Mouse (Mus musculus) liver, postnatal 0 days (tissue): Measurements from ENCODE around the gene Prkcb.

Experiments
- CTCF ChIP-seq: sonication (generic); IDR thresholded peaks from 2 replicates; pipeline ENCODE4 v1.5.1; 2016; ENCODE audit warnings: antibody characterized with exemption, low read depth
- EP300 ChIP-seq: IDR thresholded peaks from 2 replicates; pipeline ENCODE4 v1.6.1; 2016; ENCODE audit warnings: antibody characterized with exemption, low read depth, mild to moderate bottlenecking

GRCm38 (mm10) chr7:122487929-122488571 lies 199.5 kb downstream of the Prkcb start:
- no peak for TF ChIP-seq EP300
- no peak for TF ChIP-seq CTCF
